Mouse (Mus musculus) kidney, postnatal 10 days (tissue): ENCODE measurements at regions not wholly inside any gene's neighbourhood (a gene's known extent, or its start where the extent isn't known, plus 50 kb on each side); places are given as distances from the start of the nearest gene placed in this dataset.

Experiments used
- DNase-seq: peaks from one replicate; pipeline ENCODE4 v3.0.0; 2021; ENCODE audit warnings: mixed read lengths

DNA sequence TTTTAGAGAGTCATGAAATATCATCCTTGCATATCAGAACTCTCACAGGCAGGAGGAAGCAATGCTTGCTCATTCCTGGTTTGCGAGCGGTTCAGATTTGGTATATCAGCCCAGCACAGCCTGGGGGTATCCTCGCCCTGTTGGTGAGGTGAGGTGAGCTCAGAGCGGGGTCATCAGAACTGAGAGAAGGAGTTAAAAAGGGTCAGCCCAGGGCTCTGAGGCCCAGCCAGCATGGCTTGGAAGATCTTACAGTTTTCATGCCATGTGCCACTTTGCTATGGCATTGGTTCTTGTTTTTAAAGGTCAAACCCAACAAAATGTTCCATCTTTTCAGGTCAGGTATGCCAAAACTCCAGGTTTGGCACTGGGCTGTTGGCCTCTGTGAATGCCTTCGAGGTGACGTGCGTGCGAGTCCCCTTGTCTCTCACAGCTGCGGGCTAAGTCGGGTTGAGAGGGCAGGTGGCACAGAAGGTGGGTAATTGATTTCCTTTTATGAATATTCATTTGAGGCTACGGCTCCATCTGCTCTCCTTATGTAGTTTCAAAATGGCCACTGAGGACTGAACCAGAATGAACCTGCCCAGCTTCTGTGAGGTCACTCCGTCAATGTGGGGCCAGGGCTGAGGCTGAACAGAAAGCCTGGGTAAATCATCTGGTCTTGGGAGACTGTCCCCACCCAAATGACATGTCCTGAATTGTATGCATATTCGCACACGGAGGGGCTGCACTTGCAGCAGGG lies 86.3 kb downstream of the Hhipl2 start:
- DNase-seq: no peak

DNA sequence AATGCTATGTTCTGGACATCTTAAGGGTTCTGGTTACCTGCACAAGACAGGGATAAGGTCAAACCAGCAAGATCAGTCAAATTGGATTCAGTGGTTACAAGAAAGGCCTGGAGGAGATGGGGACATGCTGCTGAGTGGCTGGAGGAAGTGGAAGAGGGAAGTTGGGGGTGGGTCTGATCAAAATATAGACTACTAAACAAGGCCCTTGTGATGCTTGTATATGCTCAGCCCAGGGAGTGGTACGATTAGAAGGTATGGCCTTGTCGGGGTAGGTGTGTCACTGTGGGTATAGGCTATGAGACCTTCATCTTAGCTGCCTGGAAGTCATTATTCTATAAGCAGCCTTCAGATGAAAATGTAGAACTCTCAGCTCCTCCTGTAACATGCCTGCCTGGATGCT lies 89.9 kb downstream of the Hhipl2 start:
- no peak for DNase-seq

DNA sequence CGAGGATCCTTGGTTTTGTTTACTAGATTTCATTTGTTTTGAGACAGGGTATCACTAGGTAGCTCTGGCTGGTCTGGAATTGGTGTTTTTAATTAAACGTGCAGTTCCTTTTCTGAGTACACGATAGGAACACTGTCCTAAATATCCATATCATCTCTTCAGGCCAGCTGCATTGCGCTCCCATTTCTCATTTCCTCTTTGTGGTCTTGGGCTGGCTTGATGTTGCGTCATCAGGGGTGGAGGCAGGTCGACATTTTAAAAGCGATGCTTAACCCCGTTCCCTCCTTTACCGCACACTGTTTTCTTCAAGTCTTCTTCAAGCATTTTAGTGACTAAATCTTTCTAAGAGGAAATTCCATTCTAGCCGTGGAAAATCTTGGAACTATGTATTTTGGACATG lies 92.7 kb downstream of the Hhipl2 start:
- peak; percentile 30 for DNase-seq

DNA sequence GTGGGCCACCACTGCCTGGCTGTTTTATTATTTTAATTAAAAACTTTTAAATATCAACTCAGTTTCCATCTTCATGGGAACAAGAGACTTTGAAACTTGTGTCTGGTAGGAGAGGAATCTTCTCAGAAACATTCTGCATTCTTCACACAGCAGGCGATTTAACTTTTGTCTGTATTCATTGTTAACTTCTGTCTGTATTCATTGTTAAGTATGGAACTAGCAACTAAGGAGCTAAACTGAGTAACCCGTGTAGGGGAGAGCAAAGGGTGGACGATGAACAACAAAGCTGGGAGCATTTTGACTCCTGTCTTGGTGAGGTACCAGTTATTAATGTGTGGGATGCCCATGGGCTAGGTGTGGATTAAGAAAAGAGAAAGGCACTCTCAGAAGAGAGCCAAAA lies 95.9 kb downstream of the Hhipl2 start:
- no peak for DNase-seq

DNA sequence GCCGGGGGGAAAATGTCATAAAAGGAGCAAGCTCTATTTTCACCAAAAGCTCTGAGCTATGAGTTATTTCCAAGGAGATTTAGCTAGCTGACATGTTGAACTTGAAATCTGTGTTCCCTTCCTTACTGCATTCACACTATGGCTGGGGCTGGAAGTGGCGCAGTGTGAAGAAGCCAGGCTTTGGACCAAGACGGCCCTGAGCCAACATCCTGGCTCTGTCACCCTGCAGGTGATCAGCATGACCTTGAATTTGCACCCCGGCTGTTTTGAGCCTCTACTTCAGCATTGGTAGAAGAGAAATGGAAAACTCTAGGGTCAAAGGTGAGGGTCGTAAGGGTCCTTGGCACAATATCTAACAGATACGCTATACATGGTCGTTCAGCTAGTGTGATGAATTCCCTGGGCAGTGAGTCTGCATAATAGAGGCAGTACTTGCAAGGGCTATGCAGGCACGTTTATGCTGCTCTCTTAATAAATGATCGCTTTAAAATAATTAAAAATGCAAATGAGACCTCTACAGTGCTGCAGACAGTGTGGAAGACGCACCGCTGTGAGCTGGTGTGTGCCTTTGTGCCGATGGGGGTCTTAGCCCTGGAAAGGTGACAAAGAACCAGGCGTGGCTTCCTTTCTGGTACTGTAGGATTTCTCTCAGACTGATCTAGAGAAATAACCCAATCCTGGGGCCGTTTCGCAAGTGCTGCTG lies 96.4 kb downstream of the Hhipl2 start:
- DNase-seq: no peak

DNA sequence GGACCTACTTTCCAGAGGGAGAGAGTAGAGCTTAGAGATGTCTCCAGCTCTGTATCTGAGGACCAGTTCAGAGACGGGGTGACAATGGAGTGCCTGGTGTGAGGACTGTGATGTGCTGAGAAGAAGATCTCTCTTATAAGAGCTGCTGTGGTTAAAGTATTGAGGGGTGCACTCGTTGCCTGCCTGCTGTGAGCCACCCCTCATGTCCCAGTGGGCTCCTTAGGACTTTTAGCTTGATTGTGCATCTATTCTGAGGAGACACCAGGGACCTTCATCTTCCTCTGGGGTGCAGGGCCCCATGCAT lies 96.9 kb downstream of the Hhipl2 start:
- no peak for DNase-seq

DNA sequence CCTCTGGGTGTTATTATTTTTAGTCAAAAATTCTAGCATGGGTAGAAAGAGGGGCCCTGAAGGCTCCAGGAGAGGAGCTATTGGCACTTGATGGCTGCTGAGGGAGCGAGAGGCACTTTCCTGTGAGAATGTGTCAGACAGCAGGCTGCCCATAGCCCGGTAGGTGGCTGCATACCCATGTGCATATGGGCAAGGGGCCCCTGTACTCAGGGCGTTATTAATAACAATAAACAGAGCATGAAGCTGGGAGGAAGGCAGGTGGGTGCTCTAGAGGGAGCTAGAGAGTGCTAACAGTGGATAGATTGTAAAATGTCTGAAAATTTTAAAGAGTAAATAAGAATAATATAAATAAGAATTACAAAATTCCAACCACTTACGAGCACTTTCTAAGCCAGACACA lies 98.2 kb downstream of the Hhipl2 start:
- DNase-seq: no peak

DNA sequence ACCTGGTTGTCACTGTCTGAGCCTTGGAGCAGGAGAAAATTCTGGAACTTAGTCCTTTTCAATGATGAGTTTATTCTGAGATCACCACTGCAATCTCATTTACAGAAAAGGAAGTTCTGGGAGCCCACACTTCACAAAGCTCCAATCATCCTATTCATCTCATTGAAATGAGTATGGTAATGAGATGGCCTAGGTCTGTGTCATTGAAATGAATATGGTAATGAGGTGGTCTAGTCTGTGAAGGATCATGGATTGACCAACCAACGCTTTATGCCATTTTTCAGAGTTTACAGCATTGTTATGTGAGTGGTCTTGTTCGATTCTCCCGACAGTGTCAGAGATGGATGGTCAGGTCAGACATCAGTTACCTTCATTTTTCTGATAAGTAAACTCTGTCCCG lies 99.2 kb downstream of the Hhipl2 start:
- DNase-seq: no peak

DNA sequence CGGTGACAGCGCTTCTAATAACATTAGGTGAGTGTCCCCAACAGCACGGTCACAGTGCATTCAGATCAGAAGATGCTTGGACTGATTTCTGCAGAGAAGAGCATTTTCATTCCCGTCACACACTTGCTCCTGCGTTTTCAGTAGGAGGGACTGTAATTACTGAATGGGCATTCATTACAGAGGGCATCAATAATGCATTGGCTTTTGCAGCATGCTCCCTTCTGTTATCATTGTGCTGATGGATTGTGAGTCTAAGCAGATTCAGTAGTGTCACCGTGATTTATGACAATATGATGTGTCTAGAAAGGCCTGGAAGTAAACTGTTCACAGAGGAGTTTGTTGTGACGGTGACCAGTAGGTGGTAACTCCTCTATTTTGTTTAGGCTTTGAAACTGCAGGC lies 103.6 kb downstream of the Hhipl2 start:
- DNase-seq: no peak

DNA sequence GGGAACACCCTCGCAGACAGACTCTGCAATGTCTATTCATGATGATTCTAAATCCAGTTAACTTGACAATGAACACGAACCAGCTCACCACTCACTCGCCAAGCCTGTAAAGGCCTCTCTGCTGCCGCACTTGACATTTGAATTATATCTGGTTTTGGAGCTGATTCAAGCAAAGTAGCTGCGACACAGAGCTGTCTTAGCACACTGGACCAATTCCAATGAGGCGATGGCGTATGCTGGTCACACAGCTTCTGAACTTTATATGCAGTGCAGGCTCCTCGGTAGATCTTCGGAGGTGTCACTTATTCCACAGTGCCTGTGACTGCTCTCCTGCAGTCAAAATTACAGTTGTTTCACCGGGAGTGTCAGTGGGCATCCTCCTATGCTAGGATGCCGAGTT lies 115.4 kb downstream of the Hhipl2 start:
- DNase-seq: no peak

DNA sequence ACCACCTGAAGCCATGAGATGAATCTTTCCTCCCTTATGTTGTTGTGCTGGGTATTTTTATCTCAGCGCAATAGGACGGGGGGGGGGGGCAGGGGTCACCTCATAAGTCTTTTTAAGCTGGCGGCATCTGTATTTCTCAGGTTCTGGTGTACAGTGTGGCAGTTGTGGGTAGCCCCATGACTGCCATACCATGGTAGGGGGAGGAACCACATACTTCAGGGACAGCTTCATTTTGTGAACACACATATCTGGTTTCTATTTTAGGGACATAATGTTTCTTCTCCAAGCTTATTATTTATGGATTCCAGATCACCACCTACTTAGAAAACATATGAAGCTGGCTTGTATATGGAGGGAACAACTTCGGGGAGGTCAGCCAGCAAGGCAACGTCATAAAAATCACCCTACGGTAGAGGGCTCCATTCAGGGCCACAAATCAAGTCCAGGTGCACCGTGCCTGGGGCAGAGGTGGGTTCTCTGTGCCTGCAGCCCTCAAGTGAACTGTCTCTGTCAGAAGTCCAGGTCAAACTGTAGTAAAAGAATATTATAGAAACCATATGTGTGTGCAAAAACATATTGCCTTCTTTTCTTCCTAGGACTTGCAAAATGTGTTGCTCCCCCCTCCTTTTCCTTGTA lies 130.9 kb downstream of the Hhipl2 start:
- DNase-seq: no peak

DNA sequence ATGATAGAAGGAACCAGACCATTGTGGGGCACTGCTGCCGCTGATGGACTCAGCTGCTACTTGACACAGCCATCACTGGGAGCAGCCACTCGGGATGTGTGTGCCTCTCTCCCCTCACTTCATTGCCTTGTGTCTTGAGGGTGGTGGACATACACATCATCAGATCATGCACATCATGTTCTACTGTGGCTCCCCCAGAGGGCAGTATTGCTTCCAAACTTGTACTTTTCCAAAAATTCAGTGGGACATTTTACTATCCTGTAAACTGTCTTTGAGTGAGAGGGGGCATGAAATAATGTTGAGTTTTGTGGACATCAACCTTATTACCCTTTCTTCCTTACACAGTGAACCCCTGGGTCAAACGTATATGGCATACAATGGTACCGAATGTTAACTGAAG lies 134.6 kb downstream of the Hhipl2 start:
- DNase-seq: no peak

DNA sequence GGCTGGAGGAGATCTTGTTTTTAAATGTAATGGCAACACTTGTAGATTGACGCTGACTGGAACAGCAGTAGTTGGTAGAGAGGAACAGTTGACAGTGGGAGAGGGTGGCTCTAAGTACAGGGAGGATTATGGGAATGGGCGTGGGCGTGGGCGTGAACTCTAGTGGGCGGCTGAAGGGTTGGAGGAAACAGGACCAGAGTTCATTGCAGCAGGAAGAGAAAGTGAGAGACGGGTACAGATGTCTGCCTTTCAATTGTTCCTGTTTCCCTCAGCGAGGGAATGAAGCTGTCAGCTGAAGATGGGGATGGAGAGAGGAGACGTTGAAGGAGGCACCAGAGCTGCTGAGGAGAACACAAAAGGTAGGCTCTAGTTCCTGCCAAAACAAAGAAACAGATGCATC lies 135.2 kb downstream of the Hhipl2 start:
- DNase-seq: no peak

DNA sequence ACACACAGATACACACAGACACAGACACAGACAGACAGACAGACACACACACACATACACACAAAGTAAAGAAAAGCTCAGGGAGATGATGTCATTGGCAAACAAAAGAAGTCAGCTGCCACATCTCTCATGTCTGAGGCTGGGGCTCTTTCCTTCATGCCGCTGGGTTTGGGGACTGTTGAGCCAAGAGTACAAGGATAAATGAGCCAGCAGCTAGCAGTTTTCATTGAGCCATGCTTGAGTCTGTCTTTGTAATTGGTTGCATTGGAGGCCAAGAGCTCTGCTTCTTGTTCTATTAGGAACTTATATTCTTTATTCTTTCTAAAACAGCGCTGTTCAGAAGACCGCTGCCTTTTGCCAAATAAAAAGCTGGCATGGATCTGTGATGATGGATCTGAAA lies 144.8 kb downstream of the Hhipl2 start:
- no peak for DNase-seq

DNA sequence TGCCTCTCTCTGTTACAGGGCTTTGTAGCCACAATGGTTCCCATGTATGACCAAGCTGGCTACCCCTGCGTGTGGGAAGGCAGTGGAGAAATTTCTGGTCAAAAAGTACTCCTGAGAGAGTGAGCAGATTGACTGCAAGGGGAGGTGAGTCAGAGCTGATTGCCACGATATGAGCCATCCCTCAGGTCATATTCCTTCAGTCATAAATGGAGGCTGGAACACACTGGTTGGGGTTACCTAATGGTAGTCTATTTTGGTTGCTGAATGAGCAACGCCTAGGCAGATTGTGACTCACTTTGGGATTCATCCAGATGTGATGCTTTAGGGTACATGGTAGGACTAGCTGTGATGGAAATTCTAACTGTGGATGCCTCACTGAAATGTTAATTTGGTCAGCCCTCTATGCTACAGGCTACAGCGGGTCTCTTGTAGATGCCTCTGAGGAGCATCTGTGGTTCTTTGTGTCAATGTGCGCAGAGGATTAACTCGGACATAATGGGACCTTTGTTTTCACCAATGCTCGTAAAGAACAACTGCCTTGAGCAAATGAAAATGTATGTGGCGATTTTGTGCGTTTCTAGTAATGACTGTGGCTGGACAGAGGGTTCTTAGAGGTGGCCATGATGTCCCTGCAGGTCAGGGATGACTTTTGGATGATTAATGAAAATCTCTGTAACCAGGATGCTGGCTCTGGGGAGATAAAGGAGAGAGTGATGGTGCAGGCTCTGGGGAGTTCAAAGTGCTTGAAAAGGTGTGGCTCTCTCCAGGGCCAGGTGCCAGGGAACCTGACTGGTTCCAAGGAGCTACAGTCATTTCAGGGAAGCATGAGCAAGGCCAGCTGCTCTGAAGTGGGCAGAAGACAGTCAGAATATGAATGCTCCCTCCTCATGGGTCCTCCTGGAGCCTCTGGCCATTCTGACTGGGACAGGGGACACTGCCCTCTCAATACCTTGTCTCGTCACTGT lies 155.9 kb downstream of the Hhipl2 start:
- DNase-seq: no peak

DNA sequence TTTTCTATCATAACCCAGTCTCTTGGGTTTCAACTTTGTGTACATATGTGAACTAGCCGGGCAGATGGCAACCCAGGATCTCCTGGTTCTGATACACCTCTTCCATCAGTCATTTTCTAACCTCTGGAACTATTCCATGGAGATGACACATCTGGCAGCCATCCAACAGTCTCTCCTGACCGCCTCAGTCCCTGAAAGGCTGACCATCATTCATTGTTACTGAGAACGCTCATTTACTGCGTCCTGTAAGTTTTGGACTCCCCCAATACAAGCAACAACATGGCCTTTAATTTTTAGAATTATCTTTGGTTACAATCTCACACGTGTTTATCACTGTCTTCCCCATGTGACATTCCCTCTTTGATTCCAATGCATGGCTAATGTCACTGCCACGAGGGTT lies 166.8 kb downstream of the Hhipl2 start:
- DNase-seq: no peak

DNA sequence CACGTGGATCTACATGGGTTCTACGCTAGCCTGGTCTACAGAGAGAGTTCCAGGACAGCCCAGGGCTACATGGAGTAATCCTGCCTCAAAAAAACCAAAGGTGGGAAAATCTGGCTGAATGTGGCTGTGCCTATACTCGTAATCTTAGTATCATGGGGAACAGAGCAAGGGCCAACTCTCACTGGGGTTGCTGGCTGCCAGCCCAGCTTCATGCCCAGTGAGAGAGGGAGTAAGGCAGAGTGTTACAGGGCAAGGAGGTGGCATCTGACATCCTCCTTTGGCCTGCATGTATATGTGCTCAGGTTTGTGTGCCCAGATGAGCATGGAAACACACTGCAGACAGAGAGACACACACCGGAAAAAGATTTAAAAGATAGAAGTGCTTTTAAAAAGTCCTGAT lies 168.4 kb downstream of the Hhipl2 start:
- DNase-seq: no peak

DNA sequence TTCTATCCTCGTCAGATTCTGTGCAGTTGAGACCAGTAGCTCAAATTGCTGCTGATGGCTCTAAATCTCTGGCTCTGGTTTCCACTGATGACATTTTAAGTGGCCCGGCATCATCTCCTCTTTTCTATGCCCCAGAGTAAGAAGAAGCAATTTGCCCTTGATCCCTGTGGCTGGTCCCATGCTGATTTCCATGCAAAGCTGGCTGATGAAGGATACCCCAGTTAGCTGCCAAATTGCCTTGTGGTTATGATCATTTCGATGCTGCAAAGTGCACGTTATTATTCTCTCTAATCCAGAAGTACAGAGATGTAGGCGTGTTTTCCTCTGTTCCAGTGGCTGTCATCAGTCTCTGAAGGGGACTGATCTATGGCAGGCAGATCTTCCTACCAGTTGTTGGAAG lies 177.3 kb downstream of the Hhipl2 start:
- no peak for DNase-seq

DNA sequence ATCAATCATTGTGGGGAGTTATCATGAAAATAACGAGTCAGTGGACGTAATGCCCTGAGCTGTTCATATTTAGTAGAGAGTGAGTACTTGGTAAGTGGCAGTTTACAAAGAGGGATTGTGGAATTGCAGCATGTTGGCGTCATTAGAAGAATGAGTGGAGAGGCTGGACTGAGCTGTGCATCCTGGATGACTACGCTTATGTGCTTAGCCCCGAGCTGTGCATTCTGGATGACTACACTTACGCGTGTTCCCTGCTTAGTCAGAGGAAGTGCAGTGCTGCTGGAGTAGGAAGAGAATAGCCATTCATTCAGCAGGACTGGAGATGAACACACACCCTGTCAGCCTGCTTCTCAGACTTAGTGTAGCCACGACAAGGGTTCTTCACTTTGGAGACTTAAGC lies 182.5 kb downstream of the Hhipl2 start:
- no peak for DNase-seq

DNA sequence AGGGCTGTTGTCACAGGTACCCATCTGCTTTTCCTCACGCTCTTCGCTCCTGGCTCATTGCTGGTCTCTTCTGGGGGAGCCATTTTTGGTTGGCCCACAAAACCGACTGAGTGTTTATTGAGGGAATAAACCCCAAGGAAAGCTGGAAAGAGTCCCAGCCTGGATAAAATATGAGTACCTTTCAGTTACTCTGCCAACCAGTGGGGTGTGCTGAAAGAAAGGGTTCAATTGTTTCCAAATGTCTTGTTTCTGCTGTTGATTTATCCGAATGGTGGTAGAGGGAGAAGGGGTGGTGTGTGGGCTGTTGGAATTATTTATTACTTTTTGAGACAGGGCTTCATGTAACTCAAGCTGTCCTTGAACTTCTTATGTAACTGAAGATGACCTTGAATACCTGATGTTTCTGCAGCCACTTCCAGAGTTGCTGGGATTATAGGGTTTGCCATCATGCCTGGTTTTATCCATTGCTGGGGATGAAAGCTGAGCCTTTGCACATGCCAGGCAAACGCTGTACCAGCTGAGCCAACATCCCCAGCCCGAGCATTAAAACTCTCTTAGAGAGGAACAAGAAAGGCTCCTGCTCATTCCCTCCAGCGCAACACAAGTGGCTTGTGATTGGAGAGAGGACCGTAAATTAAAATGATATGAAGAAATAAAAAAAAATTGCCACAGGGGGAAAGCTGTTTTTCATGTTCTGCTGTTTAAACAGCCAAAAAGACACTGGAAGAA lies 194.1 kb downstream of the Hhipl2 start:
- DNase-seq: no peak

DNA sequence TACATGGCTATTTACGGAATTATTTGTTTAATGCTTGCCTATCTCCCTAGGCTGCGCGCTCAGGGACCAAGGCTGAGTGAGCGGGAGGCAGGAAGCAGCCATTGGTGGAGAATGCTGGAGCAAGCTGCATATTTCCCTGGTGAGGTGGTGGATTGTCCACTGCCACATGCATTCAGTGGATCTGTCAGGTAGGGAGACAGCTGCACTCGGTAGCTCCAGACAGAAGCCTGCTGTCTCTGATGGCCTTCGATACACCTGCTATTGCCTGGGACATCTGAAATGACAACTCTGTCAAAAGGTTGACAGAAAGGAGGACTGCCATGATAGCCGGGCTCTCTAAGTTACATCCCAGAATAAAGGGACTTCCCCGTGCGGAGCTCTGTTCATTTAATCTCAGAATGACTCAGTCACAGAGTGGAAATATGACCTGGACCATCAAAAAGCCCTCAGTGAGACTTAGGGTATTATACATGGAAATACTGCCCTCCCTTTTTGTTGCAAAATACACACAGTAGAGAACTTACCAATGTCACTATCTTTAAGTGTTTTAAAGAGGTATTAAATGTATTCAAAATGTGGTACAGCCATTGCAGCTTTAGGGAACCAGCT lies 201.5 kb downstream of the Hhipl2 start:
- no peak for DNase-seq

DNA sequence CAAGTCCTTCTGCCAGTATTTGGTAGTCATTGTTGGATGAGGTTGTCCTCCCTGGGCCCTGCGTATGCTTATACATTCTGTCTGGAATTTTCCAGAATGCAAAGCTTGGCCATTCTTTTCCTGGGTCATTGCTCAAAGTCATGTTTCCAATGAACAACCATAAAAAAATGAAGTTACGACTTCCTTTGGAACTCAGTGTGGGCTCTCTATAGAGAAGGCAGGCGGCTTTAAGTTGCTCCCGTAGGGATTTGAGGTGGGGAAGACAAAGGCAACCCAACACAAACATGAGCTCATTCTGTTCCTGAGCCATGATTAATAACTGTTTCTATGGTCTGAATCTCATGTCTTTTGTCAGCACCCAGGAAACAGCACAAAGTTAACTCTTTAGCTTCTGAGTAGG lies 204.3 kb downstream of the Hhipl2 start:
- no peak for DNase-seq
